Comparison of ENCODE assay signal across 10 mouse cellular contexts in the genomic region with DNA sequence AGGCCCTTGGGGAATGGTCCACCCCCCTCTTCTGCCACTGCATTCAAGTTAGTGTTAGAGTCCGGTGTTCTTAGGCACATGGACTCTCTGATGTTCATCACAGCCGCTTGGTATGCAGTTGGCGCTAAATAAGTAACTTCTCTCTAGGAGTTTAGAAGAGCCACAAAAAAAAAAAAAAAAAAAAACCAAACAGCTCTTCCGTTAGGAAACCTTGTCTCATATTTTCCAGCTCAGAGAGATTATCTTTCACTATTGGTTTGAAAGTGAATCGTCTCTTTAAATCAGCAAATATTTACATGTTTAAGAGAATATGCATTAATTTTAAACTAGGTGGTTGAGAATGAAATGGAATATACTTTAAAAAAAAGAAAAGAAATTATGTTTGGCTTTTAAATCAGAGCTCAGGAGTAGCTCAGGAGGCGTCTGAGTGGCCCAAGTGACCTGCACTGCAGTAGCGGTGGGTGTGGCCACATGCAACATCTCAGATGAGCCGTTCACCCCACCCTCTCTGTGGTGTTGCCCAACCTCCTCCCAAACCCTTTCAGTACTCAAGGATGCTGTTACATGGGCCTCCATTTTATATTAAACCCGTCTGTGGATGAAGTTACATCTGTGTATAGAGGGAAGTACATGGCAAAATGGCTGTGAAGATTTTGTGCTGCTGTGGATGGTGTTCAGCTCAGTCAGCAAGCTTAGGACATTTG.
DNase-seq lines count a peak whose midpoint lies in the region; ATAC-seq lines count a peak whose summit lies in the region.
"Had no signal": no experiment of that assay in that cellular context is flagged by ENCODE, and none has a peak within 500 bp of the region (broad histone marks: within the 10 kb centered on the region; RNA-seq: fewer than 3 reads in every experiment).

No protein-coding gene starts in this region.

- no peaks in the 10 kb centered on the region for H3K27me3 ChIP-seq in neural tube, embryonic 11.5 days (ENCODE audit: control insufficient read depth, insufficient read depth, low read length)
- H3K27me3 ChIP-seq in hindbrain, embryonic 14.5 days (ENCODE audit: control insufficient read depth, insufficient read depth, low read length), result no peaks in the 10 kb centered on the region
- H3K27me3 ChIP-seq: megakaryocyte, embryonic 14.5 days had no signal

- peak overlapping the region; percentile 48 for H3K4me2 ChIP-seq in neural tube, embryonic 11.5 days (ENCODE audit: low read depth)
- H3K4me2 ChIP-seq in hindbrain, embryonic 14.5 days (replicated peaks), result peak overlapping the region; percentile 68

- H3K4me3 ChIP-seq in neural tube, embryonic 11.5 days (ENCODE audit: low read depth, low read length), result peak overlapping the region; percentile 55
- H3K4me3 ChIP-seq in hindbrain, embryonic 14.5 days (replicated peaks; ENCODE audit: low read length), result peak overlapping the region; percentile 67
- H3K4me3 ChIP-seq: megakaryocyte, embryonic 14.5 days had no signal

- peak; percentile 24 to 34 for DNase-seq in frontal cortex, postnatal 10 days (ENCODE audit: low spot score in 2 of 2)
- no peak for DNase-seq in frontal cortex, postnatal 36 days (ENCODE audit: low spot score in 2 of 2)
- DNase-seq in neural tube, embryonic 11.5 days (ENCODE audit: low spot score), result no peak
- DNase-seq in neural tube, embryonic 10.5 days (ENCODE audit: extremely low spot score, low spot score), result no peak
- no peak for DNase-seq in hindbrain, embryonic 14.5 days (ENCODE audit: low spot score)
- peak; percentile 23 for DNase-seq in retina, embryonic 14.5 days (ENCODE audit: low spot score)
- DNase-seq in natural killer cell, adult 2 months (ENCODE audit: low spot score in 2 of 2), result no peak
- DNase-seq: cerebellum, postnatal 25 days had no signal

- no peaks in the 10 kb centered on the region for H3K9me3 ChIP-seq in neural tube, embryonic 11.5 days (ENCODE audit: control insufficient read depth, low read length)
- H3K9me3 ChIP-seq in hindbrain, embryonic 14.5 days (ENCODE audit: control insufficient read depth, low read length), result no peaks in the 10 kb centered on the region

- WGBS in neural tube, embryonic 11.5 days, result 71% methylated on average over 9 of the region's 9 CpGs
- 50% methylated on average over 9 of the region's 9 CpGs for WGBS in hindbrain, embryonic 14.5 days

- ATAC-seq in neural tube, embryonic 11.5 days (ENCODE audit: insufficient read depth, low FRiP score, low TSS enrichment), result no peak
- ATAC-seq in hindbrain, embryonic 14.5 days (ENCODE audit: low FRiP score), result no peak
- ATAC-seq in megakaryocyte, adult 5-6 weeks (ENCODE audit: poor library complexity, severe bottlenecking), result no peak

- peaks cover 2% of the 10 kb centered on the region; the same call in 1 of the 2 replicates for H3K4me1 ChIP-seq in neural tube, embryonic 11.5 days (ENCODE audit: control insufficient read depth, insufficient read depth, low read length)
- H3K4me1 ChIP-seq in hindbrain, embryonic 14.5 days (replicated peaks; ENCODE audit: control insufficient read depth, insufficient read depth, low read length), result peaks cover 28% of the 10 kb centered on the region
- H3K4me1 ChIP-seq: megakaryocyte, embryonic 14.5 days had no signal

- no peaks in the 10 kb centered on the region for H3K36me3 ChIP-seq in neural tube, embryonic 11.5 days (ENCODE audit: control insufficient read depth, insufficient read depth, low read length)
- no peaks in the 10 kb centered on the region for H3K36me3 ChIP-seq in hindbrain, embryonic 14.5 days (replicated peaks; ENCODE audit: control insufficient read depth, insufficient read depth)

- peak overlapping the region; percentile 36; the same call in 1 of the 2 replicates for H3K27ac ChIP-seq in neural tube, embryonic 11.5 days (ENCODE audit: low read depth, low read length)
- H3K27ac ChIP-seq in hindbrain, embryonic 14.5 days, result peak overlapping the region; percentile 93

- H3K9ac ChIP-seq in neural tube, embryonic 11.5 days (ENCODE audit: low read length), result no peak overlapping the region
- H3K9ac ChIP-seq in hindbrain, embryonic 14.5 days, result peak overlapping the region; percentile 93

Comparison
In these comparisons a context has a peak if more than half of its experiments do, and no peak if none do; other contexts are left out.
1. DNase-seq: peak in frontal cortex, postnatal 10 days (2 of 2) and retina, embryonic 14.5 days (single experiment); none in frontal cortex, postnatal 36 days (0 of 2), neural tube, embryonic 11.5 days (single experiment), neural tube, embryonic 10.5 days (single experiment), hindbrain, embryonic 14.5 days (single experiment) and natural killer cell, adult 2 months (0 of 2).